Mouse (Mus musculus) neural tube, embryonic 10.5 days (tissue): Measurements from ENCODE around the gene 1700029I15Rik.

Source experiments
- DNase-seq: peaks from one replicate; pipeline ENCODE4 v3.0.0-alpha.2; 2017; ENCODE audit warnings: low spot score; ENCODE audit errors: extremely low spot score

The 1700029I15Rik gene

DNA sequence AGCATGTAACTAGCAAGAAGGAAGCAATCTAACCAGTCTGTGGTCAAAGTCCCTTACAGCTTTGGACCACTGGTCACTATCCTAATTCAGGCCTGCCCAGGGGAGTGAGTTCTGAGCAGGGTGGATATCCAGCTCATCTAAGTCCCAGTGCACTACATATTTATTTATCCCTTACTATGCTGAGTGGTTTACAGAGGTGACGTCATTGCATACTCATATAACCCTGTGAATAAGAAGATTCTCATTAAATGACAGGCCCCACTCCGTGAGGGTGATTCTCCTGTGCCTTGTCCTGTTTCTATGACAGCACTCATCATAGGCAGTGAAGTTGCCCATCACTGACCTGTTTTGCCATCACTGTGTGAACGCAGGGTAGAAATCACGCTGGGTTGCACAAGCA is 43.0 kb downstream of the 1700029I15Rik start:
- no peak for DNase-seq

DNA sequence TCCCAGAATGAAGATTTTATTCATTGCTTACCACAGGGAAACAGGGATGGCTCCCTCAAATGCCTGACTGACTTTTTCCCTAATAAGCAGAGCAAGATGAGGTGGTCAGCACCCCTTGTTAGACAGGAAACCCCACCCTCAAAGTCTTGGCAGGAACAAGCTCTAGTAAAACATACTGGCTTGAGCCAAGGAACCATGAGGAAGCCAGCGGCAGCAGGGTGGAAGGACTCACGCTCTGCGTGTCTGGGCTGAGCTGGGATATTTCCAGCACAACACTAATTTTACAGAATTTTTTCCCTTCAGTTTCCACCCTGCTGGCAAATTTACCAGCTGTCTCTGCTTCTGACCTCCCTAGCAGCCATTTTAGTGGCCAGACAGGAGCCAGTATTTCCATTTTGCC is 44.1 kb downstream of the 1700029I15Rik start:
- no peak for DNase-seq

DNA sequence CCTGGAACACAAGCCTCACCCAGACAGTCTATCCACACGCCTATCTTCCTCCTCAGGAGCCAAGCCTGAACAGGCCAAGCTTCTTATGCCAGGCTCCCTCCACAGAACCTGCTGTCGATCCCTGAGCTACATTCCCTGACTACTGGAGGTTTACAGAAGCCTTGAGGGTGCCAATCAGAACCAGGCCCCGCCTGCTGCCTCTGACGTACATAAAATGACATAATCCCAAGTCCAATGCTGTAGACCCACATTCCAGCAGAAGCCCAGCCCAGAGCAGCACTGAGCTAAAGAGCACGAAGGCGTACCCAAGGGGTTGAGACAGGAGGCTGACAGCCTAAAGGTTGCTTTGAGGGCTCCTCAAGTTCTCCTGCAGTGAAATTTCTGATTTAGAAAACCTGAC is 45.5 kb downstream of the 1700029I15Rik start:
- no peak for DNase-seq

DNA sequence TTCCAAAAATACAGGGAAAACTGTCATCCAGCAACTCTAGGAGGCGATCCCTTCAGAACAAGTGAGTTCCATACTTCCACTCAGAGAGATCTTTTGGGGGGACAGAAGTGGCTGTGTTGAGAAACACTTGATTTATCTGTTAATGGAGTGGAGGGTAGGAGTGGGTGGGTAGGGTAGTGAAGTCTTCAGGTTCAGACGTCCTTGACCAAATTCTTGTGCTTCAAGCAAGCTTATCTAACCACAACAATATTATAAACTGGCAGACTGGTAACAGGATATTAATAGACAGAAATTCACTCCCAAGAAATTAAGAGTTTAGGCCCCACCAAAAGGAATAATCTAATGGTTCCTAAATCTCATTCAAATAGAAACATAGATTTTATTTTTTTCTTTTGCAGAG is 47.8 kb downstream of the 1700029I15Rik start:
- no peak for DNase-seq

DNA sequence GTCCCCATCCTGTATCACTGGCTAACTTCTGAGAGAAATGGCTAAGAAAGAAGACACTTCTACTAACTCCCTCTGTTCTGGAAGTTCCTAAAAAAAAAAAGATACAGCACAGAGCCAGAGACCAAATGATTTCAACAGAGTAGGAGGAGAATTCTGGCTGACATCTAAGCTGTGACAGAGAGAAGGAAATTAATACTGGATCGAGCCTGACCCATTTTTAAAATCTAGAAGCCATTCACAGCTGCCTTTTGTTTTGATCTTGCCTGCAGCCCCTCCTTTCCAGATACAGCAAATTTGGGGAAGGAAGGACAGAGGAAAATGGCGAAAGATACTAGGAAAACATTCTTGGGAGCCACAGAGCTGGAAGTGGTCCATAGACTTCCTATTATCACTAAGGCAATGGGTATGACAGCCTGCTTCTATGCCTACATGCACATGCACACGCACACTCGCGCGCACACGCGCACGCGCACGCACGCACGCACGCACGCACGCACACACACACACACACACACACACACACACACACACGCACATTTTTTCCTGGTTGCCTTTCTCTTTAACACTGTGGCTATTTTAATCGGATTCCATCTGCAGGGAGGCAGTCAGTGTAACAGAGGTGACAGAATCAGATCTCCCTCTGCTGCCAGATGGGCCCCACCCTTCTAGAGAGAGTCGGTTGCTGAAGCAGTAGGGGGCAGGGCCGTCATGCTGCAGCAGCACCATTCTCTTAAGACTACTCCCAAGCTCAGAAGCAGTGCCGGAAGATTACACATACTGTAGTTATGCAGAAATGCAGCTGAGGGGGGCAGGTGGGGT is 48.6 kb downstream of the 1700029I15Rik start:
- no peak for DNase-seq

DNA sequence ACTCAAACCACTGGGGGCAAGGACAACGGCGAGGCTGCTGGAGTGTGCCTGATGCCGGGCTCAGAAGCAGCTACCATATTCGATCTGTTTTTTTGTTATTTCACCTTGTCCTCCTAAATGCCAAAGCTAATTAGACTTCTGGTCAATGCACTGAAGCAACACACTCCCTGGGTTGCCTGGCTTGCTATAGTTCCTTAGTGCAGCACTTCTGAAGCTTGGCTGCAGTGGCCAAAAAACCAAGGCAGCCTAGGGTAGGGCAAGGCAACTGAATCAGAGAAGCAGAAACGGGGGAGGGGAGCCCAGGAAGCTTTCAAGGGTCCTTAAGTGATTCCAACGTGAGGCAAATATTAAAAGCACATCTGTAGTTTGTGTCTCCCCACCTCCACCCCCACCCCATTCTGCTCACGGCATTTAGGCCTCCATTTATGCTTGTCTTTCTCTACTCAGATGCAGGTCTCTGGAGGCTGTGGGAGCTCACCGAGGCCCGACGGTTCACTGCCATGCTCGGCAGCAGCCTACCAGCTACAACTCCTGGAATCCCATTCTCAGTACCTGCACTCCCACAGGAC is 49.4 kb downstream of the 1700029I15Rik start:
- DNase-seq: no peak

DNA sequence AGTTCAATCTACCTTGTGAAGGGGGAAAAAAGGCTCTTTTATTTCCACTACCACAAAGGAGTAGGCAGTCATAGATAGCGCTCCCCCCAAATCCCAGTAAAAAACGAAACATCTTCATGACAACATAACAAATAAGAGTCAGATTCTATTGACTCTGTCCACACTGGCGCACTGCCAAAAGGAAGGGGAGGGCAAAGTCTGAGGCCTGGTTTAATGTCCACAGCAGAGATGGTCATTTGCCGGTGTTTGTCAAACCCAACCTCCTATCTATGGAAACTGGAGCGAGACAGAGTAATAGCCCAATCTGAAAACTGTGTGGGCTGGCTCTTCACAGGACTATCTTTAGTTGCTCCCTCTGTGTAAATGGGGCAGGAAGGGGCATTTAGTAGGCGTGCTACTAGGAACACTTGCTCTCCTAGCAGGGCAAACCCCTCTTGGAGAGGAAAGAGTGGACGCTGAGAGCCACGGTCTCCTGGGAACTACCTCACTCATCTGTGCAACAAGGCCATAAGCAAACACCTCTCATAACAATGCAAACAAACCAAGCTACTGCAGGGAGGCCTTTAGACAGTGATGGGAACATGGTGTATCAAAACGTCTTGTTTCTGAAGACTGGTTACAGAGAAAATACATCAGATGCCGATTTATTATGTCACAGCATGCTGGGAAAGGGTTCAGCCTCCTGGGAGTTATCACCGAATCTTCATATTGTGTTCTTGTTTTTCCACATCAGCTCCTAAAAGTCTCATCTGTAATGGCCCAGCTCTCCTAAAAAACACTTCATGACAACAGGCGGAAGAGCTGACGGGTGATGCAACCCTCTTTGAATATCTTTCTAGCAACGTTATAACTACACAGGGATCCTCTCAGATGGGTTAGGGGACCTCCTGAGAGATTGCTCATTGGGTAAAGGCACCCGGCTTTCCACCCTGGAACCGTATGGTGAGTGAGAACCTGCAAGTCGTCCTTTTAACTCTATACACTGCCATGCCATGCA is 50.3 kb downstream of the 1700029I15Rik start:
- no peak for DNase-seq

DNA sequence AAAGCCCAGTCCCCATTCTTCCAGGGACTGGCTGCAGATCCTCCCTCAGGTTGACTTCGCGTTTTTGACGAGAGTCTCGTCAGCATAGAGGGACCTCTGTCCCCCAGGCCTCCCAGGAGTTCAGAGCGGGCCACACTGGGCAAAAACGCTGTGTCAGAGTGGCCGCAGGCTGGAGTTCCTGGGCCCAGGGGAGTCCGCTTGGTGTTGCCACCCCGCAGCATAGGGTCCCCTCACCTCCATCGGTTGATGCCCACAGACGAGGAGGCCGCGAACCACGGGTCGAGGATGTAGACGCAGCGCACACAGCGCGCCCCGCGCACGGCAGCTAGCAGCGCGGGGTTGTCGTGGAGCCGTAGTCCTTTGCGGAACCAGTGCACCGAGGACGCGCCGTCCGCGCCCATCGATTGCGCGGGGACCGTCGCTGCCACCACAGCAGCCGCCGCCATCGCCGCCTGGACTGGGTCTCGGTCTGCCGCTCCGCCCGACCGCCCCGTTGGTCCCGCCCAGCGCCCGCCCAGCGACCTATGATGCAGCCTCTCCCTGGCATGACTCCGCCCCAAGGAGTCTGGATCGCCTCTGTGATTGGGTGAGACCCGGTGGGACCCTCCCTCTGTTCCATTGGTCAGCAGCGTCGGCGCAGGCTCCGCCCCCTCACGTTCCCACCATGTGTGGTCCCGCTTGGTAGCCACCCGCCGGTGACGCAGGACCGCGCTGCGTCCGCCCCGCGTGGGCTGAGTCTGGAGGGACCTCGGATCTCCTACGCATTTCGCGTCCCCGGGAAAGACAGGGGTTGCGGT is 51.4 kb downstream of the 1700029I15Rik start, which contains the start of gene Cry2:
Gene Cry2 (minus strand): TSS at position 466 of the 797 bp plus-strand sequence.
- peak; percentile 98 for DNase-seq

DNA sequence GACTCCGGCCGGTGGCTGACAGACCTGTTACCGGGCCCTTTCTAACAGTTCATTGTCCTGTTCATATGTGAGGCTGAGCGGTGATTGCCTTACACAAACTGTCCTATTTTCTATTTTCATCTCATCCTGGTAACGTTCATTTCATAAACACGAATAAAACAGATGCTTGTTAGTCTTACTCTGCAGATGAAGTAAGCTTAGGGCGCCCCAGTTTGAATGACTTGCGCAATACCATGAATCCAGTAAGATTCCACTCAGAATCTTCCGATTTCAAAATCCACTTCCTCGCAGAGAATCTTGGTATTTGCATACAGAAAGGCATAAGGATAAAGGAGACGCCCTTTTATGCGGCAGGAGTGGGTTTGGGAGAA is 52.0 kb downstream of the 1700029I15Rik start:
- no peak for DNase-seq

DNA sequence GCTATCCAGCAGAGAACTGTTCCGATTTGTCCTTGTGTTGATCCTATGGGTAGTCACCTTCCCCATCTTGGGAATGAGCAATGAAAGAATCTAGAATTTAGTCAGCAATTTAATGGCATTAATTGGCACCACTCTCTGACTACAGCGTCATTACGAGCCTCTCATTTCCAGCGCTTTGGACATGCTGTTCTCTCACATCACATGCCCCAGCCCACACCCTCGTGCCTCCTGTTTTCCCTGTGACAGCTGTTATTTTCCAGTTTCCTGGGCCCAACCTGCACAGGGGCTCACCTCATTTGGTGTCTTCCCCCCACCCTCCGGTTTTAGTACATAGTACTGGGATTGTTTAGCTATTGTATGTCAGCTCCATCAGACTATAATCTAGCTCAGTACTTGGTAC is 52.7 kb downstream of the 1700029I15Rik start:
- no peak for DNase-seq
